Mouse (Mus musculus) retina, postnatal 1 day (tissue): ENCODE measurements around the gene Plekhm3.

Source experiments
- DNase-seq: peaks from one replicate; pipeline ENCODE4 v3.0.0-alpha.2; 2012

The Plekhm3 gene

DNA sequence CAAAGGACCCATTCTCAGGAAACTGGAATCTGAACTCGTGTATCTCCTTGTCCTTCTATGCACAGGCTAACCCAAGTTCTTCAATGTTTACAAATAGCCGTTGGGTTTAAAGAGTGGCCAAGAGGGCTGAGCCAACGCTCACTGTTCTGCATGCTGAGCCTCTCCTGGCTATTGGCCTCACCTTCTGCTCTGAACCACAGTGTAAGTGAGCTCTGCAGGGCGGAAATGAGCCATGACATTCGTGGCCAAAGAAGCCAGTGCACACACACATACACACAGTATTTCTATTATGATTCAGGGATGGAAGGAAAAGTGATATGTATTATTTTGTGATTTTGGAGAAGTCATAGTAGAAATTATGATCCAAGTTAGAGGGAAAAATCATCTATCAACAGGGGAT, 138.9 kb downstream of the Plekhm3 start:
- no peak for DNase-seq

DNA sequence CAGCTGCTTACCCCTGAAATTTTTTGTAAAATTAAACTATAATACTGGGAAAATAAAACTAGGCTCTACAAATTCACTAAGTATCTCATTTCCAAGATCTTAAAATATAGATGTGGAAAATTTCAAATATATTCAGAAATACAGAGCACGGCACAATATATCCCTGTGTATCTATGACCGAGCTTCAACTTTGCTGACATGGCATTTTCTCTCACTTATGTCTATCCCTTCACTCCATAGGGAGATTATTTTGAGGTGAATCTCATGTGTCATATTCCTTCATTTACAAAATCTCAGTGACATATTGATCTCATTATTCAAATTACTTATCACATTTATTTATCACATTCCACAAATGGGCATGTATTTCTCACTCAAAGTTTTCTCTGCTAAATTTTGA, 143.4 kb downstream of the Plekhm3 start:
- no peak for DNase-seq

DNA sequence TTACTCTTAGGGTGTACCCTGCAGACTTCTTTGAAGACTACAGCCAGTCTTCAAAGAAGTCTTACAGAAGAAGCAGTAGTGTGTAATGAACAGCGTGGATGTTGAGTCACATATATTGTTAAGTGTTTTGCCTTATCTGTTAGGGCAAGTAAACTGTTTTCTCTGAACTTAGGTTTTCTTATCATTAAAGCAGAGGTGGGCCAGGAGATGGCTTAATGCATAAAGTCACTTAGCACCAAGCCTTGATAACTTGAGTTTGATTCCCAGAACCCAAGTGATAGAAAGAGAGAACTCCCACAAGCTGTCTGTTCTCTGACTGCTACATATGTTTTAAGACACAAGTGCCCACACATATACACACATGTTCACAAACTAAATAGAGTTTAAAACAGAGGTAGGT, 144.7 kb downstream of the Plekhm3 start:
- no peak for DNase-seq

DNA sequence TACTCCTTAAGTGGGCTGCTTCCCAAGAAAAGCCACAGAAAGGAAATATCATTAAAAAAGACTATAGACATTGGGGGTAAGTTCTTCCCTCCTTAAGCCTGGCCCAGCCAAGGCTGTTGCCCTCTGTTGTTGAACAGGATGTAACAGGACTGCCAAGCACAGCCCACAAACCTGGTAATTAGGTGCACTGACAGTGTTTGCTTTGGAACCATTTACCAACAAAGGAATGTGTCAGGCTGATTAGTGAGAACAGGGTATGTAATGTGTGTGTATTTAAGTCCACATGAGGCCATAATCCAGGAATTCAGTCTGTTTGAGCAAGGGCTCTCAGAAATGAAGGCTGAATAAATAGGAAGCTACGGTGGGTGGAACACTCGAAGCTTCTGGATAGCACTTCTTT, 147.5 kb downstream of the Plekhm3 start:
- peak; percentile 57 for DNase-seq

DNA sequence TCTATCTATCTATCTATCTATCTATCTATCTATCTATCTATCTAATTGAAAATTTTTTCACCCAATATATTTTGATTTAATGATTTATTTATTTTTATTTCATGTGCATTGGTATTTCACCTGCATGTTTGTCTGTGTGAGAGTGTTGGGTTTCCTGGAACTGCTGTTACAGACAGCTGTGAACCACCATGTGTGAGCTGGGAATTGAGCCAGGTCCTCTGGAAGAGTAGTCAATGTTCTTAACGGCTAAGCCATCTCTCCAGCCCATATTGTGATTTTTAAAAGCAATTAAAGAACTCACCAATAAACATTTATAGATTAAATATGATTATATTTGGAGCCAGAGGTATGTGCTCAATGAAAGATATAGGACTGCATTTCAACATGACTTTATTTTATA, 148.9 kb downstream of the Plekhm3 start:
- no peak for DNase-seq

DNA sequence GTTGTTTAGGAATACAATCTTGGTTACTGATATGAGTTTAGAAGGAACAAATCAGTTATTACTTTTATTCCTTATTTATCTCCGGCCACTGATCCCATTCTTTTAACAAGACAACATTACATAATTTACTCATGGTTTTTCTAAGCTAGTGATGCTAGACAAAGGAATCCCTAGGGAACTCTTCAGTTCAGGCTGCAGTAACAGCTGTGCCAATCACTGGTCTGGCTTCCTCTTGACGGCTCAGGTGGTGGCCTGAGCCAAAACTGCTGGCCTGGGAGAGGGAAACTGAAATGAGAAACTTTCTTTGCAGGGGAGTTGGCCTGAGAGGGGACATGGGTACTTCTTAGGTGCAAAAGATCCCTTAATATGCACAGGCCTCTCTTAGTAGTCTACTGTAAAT, 151.4 kb downstream of the Plekhm3 start:
- DNase-seq: no peak

DNA sequence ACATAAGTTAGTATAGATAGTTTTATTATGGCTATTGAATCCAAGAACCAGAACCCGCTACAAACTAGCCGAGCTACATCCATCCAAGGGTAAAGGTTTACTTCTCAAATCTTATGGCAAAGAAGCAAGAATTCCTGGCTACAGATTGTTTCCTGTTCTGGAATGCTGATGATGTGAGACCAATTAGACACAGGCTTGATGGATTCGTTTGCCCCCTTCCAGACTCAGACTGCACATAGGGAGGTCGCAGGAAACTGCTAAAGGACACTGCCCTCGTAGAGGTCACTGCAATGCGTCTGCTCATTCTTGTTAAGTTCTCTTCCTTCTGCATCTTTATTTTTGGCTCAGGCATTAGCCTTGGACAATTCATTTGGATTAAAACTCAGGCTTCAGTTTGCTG, 154.0 kb downstream of the Plekhm3 start:
- no peak for DNase-seq

DNA sequence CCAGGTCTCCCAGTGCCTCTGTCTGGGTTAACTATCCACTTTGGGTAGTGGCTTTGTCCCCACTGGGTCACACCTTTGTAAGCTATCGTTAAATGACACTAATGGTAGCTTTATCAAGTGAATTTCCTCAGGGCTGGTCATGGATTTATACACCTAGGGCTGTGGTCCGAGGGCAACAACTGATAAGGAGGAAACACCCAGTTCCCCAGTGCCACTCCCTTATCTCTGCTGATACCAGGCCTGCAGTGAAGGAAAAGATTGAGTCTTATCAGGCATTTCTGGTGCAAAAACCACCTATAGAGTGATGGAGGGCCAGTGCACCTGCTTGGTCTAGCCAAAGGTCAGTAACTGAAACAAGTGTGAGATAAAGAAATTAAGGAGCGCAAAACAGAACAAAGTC, 159.0 kb downstream of the Plekhm3 start:
- no peak for DNase-seq

DNA sequence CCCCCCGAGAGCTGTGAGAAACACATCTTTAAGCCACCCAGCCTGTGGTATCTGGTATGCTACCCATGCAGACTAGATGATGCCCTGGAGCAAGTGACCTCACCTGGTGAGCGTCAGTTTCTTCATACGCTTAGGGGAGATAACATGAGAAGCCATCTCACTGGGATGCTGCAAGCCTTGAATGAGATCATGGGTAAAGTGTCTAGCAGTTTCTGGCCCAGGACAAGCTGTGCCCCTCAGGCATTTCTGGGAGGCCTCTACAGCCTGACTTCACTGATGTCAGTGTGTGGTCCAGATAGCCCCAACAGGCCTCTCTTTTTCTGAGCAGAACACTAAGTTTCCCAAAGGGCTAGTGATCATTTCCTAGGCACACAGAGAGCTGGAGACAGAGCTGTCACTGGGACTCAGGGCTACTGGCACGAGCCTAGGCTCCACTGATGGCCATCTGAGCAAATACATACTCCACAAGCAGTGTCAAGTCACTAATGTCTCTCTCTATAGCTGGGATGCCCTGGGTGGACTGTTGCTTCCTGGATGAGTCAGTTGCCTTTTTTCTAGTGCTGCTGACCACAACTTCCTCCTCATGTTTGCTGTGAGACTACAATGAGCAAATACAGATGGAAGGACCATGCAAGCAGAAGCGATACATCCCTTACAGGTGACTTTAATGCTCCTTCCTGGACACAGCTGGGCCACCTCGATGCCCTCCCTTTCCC, 159.6 kb downstream of the Plekhm3 start:
- DNase-seq: no peak

DNA sequence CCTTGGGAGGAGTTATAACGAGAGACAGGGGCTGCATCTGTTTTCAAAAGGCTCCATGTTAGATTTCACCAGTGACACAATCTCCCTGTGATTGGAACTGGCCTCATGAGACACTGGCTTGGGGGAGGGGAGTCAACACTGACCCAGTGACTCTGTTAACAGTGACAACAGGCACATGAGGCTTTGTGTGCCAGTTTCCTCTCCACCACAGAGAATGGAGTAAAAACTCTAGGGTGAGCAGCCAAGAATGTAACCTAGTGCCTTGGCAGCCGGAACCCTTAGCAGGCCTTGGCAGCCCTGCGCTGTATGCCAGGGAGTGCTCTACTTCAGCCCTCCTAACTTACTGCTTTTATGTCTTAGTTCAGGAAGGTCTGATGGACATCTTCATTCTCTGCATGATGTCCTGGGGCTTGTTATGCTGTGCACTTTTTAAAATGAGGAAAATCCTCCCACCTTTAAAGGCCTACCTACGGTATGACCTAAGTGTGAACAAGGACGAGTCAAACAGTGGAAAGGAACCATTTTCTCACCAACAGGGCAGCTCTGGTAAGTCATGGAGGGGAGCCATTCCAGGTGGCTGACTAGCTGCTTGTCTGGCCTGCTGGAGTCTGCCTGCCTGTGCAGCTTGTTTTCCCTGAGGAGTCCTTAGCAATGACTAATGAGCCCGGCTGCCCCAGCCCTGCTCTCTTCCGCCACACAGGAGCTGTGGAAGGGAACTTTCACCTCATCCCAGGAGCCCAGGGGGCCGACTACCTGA, 161.2 kb downstream of the Plekhm3 start:
- DNase-seq: peak; percentile 37

DNA sequence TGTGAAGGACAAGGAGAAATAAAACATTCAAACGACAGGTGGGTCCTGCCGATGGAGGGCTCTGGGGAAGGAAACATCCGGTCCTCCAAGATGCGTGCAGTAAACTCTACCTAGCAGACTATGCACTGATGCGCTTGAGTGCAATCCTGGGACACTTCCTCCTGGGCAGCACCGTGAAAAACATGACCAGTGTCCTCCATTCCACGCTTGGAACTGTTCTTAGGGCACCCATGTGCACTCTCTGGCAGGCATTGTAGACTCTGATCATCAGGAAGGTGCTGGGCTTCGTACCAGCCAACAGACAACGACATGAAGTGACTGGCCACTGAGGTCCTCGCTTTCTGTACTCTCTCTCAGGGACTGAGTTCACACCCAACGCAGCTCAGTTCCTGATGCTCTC, 162.5 kb downstream of the Plekhm3 start:
- no peak for DNase-seq

DNA sequence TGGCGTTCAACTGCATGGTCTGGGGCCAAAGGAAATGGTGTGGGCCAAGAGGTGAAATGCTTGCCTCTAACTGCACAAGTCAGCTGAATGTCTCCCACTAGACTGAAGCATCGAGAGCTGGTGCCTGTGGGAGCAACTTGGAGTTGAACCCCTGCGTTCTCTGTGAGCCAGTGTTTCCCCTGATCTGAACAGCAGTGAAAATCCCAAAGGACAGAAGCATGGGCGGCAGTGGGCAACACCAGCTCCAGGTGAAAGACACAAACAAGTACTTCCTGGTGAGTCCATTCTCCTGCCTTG, 163.4 kb downstream of the Plekhm3 start:
- DNase-seq: no peak

DNA sequence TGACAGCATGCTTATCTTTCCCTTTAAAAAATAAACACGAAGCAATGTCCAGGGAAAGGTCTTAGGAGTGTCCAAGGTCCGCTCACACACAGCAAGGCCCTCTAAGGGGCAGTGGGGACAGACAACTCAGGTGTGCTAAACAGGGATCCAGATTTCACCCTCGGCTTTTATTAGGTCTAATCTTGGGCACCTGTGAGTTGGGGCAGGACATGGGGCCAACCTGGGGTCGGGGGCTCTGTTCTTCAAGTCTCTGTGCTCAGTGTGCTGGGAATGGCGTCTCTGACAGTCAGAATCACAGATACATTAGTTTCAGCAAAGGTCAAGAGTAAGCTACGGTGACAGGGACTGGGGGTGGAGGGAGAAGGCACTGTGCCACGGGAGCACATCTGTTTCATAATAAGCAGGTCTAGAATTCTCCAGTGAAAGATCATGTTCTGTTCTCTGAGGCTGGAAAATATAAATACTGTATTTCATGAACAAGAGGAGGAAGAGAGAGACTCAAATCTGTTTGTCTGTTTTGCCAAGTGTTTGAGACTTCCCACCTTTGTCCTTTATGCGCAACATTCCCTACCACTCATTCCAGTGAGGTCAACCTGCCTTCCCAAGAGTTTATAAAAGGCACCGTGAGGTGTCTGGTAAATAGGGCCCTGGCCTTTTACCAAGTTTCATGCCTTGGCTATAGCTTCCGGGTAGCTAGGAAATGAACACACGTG, 163.9 kb downstream of the Plekhm3 start:
- no peak for DNase-seq

DNA sequence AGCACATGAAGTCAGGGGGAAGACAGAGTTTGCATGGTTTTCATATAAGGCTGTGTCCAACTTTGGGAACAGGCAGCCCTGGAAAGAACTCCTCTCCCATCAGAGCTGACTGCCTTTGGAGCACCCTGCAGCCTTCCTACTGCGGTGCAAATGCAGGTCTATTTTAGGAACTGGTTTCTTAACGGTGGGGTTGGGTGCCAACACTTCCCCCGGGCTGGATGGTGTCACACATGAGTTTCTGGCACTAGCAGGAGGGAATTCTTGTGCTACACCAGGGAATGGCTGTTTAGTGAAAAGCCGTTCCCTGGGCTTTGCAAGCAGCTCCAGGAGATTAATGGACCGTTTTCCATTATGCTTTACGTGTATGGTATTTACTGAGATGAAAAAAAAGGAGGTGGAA, 164.8 kb downstream of the Plekhm3 start:
- no peak for DNase-seq

DNA sequence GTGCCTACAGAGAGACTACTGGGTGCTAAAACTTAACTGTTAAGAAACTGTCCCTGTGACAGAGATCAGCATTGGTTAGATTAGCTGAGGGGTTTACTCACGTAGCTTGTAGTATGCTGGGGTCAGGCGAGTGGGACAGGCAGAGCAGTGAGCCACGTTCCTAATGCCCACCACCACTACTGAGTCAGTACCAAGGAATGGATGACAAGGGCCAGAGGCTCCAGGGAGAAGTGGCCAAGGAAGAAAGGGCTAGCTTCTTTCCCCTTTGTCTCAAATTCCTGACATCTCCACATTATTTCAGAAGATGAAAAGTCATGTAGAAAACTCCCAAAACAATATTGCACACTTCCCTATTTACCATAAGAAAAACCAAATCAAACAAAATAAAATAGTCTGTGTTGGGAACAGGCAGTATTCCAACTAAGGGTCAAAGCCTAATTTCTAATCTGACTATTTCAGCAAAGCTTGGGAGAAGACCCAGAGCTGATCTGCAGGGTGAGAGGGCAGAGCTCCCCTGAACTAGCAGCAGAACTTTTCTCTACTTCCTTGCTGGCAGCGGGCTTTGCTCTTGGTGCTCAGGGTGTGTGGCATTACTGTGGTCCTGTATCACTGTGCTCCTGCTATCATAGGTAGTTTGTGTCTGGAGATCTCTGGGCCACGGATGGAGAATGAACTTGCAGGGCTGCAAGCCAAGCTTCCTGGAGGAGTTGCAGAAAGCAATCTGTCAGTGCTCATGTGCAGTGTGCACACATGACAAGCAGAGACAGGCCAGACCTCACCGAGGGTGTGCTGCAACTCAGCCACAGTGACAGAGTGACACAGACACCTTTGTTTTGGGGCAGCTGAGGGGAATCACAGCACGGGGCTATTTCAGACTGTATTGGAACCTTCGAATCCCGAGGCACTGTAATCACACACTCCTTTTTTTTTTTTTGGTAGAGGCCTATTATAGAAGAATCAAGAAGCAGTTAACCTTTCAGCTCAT, 165.5 kb downstream of the Plekhm3 start:
- peak; percentile 67 for DNase-seq

DNA sequence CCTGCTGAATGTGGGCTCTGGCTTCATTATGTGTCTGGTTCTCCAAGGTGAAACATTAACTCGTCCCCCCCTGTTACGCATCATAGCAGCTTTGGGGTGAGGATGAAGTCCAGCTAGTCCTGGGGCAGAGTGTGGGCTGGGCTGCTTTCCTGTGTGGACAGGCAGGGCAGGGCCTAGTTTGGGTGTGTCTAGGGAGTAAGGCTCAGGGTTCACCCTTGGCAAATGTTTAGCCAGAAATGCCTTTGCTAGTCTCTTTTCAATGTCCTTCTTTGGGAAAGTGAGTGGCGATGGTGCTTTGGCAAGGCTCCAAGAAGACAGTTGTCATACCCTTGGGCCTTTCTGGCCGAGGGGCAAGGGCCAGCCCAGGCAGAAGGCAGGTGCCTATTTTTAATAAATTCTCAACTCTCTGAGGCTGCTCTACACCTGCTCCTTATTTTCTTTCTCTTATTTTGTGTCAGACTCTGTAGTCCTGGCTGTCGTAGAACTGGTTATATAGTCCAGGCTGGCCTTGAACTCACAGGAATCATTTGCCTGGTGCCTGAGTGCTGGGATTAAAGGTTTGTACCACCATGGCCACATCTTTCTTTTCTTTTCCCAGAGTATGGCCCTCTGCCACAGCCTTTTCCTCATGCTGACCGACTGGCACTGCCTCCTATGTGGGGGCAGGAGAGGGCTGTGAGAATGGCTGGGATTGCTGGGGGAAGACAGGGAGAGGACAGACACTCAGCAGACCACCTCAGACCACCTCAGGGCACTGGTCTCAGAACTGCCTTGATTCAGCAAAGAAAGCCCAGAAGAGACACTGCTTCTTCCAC, 168.7 kb downstream of the Plekhm3 start:
- no peak for DNase-seq

DNA sequence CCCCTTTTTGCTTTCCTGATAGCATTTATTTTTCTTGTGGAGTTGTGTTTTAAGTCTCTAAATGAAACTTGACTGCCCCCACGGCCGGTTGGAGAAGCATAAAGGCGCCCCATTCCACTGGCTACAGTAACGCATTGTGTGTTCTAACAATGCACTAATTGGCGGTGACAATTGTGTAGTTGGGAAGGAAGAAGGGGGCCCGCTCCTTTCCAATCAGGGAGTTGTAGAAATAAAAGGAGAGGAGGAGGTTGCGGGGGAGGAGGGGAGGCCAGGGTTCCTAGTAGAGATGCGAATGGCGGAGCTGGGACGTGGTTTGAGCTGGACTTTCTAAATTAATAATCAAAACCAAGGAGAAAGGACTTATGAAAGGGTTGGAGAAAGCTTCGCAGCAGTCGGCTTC, 176.8 kb downstream of the Plekhm3 start:
- peak; percentile 97 for DNase-seq

DNA sequence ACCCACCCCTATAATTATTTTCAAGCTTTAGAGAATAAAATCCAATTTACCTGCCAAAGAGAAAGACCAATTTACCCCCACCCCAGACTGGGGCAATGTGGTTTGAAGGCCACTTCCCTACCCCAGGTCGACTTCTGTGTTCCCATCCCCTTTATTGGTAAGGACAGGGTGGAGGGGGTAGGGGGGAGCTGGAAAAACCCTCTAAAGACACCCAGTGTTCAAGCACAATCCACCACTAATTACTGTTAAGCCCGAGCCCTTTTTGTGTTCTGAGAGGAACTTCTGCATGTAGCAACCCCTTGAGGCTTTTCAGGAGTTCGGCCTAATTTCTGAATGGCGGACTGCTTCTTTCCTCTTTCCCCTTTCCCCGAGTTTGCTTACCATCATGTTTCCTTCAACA, 177.2 kb downstream of the Plekhm3 start:
- peak; percentile 91 for DNase-seq

DNA sequence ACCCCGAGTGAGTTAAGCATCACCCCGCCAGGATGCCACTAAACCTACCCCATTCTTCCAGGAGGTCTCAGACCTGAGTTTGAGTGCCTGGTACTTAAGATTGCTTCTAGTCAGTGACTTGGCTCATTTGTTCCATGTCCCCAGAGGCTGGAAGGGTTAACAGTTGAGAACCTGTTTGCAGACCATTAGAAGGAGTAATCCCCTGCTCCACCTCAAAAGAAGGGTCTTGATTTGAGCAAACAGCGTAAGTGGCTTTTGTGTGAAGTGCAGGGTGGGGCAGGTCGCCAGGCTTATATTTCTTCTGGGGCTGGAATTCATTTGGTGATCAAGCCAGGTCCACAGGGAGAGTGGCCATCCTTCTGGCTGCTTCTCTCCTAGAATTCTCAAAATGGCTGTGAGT, 183.3 kb downstream of the Plekhm3 start:
- DNase-seq: no peak

DNA sequence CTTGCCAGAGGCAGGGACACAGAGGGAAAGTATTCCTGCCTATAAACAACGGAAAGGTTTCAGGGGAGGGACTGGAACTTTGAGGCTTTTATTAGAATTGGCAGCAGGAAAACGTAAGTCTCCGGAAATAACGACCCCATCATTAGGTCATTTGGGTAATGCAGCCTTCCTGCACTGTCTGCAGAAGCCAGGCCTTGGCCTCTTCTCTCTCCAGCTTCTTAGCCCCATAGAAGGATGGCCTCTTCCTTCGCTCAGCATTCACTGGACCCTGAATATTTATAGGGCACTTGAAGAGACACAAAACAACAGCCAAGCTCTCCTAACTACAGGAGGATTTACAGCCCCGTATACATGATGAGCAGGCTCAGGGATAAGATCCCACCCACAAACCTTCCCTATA, 186.5 kb downstream of the Plekhm3 start:
- DNase-seq: no peak

DNA sequence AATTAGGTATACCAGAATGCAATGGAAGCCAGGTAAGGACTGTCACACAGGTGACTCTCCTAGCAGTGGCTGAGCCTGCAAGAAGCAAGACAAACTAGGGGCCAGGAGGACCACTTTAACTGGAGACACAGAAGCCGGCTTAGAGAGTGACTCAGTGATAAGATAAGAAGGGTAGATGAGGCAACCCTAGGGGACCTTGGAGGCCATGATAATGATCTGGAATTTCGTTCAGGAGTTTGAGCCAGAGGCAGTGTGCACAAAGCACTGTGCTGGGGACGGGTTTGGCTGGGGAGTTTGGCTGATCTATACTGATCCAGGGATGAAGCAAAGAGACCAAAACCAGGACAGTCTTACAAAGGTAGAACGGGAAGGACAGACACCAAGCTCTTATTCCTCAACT, 195.0 kb downstream of the Plekhm3 start:
- DNase-seq: no peak

DNA sequence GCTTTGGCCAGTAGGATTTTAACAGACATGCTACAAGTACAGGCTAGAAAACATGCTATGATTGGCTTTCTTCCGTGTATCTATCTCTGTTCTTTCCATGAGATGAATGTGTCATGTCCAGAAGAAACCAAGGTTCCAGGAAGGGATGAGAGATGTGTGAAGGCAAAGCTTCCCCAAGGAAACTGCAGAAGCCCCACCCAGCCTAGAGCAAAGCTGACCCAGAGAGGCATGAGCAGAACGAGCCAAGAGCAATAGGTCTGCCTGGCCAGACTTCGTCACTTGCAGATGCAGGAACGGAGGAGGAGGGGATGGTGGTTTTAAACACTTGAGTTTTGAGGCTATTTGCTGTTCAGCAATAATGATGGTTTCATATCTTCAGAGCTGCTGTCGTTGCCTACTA, 198.9 kb downstream of the Plekhm3 start:
- no peak for DNase-seq
